Mouse (Mus musculus): ENCODE data around the gene Uhrf1.

GRCm38 (mm10) chr17:56279481-56280155, 23.5 kb upstream of the Uhrf1 start:
- TF ChIP-seq TAL1 (IDR thresholded peaks at IDR 0.05; ENCODE audit: low read length) = no peak
- TF ChIP-seq GATA1 (IDR thresholded peaks at IDR 0.05; ENCODE audit: low read length) = no peak

Data from erythroblast, embryonic 14.5 days (primary cell).